Mouse (Mus musculus) natural killer cell, adult 2 months (primary cell): ENCODE data around the gene Gm44973.
"Not testable (repeated sequence)": the region's sequence is repeated elsewhere in the genome, so short reads cannot be mapped to it uniquely, and the experiment has no call there.

Experiments
- DNase-seq, 2 experiments: peaks; one replicate each; pipeline ENCODE4 v3.0.0; 2022; ENCODE audit warnings: low spot score in 2 of 2

Gene Gm44973

DNA sequence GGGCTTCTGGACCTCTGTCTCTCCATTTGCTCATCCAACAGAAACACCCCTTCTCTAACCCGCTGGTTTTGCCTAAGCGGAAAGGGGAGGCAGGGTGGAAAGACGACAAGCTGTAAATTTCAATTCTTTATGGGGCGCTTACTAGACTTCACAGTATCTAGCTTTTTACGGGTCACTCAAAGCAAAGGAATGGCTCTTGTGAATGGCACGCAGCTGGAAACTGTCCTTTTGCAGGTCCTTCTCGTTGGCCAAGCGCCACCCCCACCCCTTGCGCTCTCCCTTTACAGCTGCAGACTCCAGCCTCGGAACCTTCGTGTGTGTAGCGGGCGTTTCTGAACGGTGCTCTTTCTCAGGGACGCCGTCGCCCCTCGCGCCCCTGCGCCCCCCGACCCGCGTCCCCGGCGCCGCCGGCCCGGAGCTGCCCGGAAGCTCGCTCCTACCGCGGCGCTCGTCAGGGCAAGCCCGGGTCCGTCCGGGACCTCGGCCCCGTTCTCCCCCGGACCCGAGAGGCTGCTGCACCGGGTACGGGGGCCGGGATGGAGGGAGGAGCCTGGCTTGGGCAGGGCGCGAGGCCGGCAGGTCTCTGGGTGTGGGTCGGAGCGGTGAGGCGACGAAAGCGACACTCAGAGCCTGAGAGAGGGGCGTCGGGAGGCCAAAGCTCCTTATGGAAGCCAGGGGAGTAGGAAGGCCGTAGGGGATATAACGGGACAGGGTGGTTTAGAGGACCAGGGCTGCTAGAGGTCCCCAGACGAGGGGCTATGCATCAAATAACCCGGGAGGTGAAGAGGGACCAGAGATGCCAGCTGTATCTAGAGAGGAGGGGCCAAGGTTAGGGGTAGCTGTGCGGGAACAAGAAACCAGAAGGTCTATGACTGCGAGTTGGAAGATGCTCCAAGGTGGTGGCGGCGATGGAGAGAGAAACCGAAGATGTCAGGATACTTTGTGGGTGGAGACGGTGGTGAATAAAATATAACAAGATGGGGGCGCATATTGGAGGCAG lies 36.2 kb downstream of the Gm44973 start, which contains the start of gene Zfp580:
Gene Zfp580 (plus strand): TSS at position 346 of the 1,000 bp plus-strand sequence.
- DNase-seq, result peak; percentile 44 to 66

DNA sequence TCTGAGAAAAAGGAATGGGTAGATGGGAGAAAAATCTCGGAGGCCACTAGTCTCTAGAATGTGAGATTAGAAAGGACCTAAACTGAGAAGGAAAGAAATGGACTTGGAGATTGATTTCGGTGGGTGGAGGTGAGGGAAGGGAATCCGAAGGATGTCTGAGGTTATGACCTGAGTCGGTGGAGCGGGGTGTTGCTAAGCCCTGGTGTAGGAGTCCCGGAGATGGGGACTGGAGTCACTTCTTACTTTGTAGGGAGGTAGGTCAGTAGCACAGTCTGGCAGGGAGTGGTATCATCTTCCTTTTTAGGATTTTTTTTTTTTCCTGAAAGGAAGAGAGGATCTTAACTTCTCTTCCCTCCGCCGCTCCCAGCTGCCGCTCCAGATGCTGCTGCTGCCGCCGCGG lies 37.1 kb downstream of the Gm44973 start:
- DNase-seq, result no peak

DNA sequence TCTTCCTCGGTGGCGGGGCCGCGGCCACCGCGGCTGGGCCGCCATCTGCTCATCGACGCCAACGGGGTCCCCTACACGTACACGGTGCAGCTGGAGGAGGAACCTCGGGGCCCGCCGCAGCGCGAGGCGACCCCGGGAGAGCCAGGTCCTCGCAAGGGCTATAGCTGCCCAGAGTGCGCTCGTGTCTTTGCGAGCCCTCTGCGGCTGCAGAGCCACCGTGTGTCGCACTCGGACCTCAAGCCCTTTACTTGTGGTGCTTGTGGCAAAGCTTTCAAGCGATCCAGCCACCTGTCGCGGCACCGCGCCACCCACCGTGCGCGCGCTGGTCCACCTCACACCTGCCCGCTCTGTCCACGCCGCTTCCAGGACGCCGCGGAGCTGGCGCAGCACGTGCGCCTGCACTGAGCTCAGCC lies 37.6 kb downstream of the Gm44973 start:
- DNase-seq, result no peak

DNA sequence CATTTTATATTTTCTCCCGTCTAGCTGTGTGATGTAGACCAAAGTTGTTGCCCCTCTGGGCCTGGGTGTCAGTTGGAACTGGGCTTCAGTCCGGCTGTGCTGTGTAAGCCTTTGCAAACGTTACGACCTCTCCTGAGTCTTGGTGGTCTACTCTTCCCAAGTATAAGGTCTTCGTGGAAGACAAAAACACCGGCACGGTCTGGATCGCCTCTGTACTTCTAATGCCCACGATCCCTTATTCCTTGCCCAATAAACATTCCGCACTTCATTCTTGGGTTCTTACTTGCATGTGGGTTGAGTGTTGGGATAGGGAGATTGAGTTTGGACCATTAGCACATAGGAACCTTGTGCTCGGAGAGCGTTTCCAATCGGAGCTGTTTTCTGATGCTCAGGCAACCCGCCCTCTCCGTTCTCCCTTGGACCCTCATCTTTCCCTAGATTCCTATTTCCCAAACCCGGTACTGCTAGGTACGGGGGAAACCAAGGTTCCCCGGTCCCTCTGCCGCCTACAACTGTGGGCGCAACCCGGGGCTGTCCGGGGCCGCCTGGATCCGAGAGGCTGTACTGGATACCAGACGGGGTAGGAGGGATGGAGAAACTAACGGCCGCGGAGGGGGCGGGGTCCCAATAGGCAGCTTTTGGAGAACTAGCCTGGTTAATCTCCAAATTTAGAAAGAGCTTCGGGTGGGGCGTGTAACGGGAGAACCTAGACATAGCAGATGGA lies 38.3 kb downstream of the Gm44973 start:
- DNase-seq, result no peak

DNA sequence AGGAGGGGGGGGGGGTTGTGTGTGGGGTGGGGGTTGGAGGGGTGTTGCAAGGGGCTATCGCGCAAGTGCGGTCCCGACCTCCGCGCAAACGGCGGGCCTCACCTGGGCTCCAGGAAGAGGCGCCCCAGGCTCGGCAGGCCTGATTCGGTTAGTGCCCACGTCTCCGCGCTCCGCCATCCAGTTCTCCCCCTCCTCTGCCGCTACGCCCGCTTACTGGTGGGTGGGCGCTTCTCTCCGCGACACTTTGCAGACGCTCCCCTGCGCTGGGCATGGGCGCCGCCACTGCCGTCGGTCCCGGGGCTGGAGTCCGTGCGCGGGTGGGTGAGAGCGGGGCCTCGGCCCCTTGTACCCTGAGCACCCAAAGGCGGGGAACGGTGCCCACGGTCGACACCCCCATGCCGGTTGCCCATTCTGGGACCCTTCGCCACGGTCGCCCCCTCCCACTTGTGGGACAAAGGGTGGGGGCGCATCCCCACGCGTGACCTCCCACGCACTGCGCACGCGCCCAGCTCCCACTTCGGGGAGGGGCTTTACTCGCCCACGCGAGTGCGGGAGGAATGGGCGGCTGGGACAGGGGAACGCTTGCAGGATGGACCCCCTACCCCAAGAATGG lies 41.5 kb downstream of the Gm44973 start:
- DNase-seq, result no peak

DNA sequence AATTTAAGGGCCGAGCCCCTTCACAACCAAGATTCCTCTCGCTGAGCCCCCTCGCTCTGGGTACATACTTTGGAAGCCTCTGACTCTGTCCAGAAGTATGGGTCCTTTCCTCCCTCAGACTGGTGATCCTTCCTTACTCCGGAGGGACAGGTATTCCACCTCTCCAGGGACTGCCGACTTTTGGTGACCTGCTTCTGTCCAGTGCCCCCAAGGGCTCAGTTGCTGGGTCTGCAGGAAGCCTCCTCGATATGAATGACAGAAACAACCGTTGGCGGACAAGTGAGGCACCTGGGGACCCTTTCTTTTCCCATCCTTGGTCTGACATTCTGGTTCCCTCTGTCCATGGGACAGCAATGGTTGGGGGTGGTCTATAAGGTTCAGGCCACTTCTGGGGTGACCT lies 42.1 kb downstream of the Gm44973 start:
- DNase-seq, result no peak

DNA sequence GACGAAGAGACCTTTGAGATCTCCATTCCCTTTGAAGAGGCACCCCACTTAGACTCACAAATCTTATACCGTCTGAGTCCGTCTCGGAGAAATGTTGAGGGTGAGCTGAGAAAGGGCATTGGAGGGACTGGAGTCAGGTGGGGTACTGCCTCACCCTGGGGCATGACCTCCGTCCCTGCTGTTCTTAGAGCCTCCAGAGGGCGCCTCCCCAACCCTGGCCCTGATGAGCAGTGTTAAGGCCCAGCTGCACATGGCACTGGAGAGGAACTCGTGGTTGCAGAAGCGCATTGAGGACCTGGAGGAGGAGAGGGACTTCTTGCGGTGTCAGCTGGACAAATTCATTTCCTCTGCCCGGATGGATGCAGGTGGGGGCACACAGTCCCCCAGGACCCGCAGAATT lies 42.5 kb downstream of the Gm44973 start:
- DNase-seq, result peak in 1 of 2 experiments; percentile 29

DNA sequence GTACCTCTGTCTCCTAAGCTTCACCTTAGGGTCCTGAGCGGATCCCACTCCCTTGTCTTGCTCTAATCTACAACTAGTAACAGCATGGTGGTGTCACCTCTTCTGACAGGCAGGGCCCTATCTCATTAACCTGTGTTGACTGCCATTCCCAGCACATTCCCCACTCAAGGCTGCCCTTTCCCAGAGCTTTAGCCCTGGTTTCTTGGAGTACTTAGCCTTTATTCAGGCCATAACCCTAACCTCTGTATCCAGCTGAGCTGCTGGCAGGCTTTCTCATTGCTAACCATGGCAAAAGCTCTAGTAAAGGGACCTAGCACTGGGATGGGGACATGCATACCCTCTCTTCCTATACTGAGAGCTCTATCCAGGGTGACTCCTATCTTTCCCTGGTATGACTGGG lies 43.3 kb downstream of the Gm44973 start:
- DNase-seq, result no peak

DNA sequence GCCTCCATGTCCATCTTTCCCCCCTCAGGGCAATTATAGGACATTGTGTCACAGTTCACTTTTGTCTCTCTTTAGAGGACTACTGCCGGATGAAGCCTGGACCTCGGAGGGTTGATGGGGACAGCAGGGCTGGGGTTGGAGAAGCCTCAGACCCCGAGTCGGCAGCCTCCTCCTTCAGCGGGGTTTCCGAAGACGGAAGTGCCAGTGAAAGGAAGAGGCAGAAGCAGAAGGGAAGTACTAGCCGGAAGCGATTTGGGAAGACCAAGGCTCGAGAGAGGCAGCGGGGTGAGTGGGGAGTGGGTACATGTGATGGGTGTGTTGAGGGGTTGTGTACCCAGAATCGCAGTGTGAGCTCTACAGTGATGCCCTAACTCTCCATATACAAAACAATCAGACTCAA lies 44.1 kb downstream of the Gm44973 start:
- DNase-seq, result no peak

DNA sequence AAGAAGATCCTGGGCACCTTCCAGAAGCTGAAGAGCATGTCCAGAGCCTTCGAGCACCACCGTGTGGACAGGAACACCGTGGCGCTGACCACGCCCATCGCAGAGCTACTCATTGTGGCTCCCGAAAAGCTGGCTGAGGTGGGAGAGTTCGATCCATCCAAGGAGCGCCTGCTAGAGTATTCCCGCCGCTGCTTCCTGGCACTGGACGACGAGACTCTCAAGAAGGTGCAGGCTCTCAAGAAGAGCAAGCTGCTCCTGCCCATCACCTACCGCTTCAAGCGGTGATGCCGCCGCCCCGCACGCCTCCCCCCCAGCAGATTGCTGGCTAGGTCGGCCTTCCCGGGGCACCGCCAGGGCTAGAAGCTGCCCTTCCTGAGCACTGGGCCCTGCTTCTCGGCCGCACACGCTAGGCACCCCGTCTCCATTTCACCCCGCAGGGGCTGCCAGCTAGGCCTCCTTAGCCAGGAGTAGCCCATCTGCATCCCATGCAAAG lies 45.0 kb downstream of the Gm44973 start:
- peak; percentile 64 to 65 for DNase-seq

DNA sequence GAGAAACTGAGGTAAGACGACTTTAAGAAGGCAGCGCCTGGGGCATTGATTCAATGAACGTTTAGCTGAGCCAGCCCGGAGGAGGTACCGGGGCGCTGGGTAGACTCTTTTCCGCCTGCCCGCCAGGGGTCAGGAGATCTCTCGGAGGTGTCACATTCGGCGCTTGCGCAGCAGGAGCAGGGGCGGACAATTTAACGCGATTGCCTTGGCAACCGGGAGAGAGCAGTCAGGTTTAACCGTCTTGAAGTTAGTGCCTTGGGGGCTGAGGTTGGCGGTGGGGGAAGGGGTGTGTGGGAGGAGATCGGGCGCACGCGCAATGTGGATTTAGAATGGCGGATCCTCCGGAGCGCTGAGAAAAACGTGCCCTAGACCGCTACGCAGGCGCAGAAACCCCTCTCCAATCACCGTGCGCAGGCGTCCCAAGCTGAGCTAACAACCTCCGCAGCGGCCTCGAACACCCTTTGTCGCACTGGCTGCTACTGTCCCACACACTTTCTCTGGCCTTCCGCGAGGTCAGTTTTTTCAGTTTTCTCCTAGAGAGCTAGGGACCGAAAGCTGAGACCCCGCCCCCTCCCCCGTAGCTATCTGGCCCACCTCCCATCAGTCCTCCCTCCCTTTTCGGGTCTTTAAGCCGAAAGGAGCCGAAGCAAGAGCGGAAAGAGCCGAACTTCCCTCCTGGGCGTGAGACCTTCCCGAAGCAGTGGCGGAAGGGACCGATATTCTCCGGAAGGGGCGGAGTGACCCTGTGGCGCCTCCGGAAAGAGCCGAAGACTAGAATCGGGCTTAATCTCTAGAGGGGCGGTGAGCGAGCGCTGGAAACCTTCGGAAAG lies 45.9 kb downstream of the Gm44973 start:
- peak; percentile 98 for DNase-seq

DNA sequence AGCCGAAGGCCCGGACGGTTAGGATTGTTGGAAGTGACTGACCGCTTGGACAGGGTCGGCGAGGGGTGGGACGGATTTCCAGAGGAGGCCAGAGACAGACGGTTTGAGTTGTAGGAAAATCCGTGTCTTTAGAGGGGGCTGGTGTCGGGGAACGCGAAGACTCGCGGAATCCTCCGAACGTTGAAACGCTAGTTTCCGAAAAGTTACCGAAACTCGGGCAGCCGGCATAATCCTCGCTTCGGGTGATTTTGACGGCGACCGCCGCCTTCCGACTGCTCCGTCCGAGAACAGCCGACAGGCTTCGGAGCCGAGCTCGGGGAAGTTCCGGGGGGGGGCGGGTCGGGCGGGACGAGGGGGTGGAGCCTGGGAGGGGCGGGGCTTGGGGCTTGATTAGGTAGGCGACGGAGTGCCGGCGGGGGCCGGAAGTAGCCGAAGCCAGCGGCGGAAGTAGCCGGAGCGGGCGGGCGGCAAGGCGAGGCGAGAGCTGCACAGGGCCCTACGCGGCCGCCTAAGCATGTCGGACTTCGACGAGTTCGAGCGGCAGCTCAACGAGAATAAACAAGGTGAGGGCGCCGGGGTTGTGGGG lies 46.6 kb downstream of the Gm44973 start, which contains the start of gene U2af2:
Gene U2af2 (plus strand): TSS at position 370 of the 586 bp plus-strand sequence.
- DNase-seq, result peak; percentile 92 to 95

DNA sequence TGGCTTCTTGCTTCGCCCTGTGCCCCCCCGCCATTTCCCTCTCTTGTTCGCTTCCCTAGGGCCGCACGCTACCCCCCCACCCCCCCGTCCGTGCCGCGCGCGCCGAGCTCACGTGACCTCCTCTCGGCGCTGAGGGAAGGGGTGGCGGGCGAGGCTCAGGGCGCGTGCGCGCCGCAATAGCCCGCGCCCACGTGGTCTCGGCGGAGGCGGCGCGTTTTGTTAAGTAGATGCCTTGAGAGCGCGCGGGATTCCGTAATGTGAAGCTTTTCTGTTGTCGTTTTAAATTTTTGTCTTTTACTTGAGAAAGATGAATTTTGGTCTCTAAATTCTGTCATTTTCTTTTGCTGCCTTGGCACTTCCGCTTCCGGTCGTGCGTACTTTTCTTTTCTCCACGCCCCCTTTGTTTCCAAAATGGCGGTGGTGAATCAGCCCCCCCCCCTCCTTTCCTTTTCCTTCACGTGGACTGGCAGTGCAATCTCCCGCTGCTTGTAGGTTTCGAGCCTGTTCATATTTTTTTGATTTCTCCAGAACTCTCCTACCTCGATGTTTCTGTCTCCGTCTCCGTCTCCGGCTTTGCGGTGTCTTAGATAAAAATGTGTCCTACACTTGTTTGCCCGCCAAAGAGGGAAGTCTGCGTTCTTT lies 47.2 kb downstream of the Gm44973 start:
- DNase-seq, result peak; percentile 73 to 79

DNA sequence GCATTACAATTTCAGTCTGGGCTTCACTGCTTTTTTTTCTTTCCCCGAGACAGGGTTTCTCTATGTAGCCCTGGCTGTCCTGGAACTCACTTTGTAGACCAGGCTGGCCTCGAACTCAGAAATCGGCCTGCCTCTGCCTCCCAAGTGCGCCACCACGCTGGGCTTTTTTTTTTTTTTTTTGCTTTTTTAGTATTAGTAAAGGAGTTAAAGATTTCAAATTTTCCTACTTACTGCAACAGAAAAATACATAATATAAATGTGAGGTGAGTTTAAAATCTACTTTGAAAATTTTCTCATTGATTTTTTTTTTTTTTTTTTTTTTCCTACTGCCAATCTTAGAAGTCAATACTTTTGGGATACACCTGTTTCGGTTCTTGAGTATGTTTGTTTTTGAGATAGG lies 49.6 kb downstream of the Gm44973 start:
- DNase-seq, result no peak

DNA sequence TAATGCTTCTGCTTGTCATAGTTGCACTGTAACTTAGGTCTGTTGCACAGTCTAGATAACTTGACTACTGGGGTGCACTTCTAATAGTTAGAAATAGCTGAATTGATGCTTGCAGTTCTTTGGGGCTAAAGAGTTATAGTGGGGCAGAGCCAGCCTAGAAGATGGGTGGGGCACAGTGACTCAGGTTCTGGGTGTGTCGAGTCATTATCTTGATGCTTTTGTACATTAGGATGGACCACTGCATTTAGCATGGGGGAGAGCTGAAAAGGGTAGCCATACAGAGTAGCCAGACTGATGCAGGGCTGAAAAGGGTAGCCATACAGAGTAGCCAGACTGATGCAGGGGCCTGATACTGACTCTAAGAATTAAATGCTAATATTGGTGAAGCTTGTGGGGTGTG lies 58.3 kb downstream of the Gm44973 start:
- no peak for DNase-seq

DNA sequence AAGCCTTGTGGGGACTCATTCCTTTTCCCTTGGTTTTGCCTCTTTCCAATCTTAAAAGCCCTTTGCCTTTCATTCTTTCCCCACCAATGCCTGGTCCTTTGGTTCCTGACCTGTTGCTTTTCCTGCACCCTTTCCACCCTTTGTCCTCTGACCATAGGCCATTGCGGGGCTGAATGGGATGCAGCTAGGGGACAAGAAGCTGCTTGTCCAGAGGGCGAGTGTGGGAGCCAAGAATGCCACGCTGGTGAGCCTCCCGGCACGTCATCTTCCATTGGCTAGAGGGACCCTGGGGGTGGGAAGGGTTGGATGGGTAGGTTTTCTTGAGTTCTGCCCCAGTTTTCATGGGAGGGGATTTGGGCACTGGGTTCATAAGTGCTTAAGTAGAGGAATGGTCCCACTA lies 59.7 kb downstream of the Gm44973 start:
- no peak for DNase-seq

DNA sequence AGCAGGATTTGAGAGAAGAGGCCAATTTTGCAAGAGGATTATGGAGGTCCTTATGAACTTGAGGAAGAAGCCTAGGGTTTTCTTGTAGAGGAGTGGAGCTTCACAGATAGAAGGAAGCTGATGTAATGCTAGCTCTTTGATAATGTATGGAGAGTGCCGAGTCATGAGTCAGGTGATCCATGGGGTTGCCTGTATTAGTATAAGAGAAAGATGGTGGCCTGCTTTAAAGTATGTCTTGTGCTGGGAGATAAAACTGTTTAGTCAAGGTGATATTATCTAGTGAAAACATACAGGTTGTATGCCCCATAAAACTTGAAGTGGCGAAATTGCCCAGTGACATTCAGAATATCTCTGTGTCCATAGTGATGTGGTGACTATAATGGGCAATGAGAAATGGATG lies 61.6 kb downstream of the Gm44973 start:
- no peak for DNase-seq

DNA sequence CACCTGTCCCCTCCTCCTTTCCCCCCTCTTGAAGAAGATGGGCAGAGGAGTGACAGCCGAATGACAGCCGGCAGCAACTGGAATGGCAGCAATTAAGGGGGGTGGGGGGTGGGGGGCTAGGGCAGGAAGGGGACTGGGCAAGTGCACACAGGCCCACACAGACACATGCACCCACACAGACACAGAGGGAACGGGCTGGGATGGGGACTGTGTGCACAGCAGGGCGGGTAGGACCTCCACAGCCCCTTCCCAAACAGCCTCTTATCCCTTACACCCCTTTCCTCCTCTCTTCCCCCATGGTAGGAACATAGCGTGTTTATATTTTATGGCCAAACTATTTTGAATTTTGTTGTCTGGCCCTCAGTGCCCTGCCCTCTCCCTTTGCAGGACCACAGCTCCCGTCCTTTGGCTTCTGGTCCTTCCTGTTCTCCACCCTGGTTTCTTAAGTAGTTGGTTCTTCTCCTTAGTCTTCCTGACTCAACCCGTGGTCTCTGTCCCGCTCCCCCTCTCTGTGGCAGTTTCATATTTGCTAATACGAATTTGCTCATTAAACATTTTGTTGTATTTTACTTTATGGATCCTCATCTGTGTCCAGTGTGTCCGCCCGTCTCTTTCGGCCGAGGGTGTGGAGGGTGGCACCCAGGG lies 64.2 kb downstream of the Gm44973 start:
- DNase-seq, result not testable (repeated sequence)

DNA sequence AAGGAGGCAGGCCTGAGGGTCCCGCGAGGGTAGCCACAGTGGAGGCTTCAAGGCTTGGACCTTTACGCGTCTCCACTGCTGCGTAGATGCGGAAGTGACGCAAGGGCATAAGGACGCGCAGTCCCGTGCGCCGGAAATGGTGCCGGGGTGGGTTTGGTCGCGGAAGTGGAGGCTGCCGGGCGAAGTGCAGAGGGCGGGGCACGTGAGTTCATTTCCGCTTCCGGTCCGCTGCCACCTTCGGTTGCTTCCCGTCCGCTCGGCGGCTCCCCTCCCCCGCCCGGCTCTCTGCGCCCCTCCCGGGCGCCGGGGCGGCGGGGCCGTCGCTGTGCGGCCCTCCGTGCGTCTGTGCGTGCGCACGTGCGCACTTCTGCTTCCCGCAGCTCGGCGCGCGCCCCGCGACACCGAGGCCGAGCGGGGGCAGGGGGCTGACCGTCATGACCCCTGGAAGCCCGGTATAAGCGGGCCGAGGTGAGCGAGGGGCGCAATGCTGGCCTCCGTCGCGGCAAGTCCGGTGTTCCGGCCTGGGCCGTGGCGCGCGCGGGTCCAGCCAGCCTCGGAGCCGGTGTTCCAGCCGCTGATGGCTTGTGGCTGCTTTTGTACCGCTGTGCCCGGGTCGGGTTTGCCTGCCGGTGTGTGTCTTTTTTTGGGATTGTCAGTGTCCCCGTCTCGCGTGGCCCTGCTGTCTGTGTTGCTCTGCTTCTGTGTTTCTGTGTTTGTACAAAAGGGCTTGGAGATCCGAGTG lies 64.9 kb downstream of the Gm44973 start, which contains the start of gene Epn1:
Gene Epn1 (plus strand): TSS at position 226 of the 742 bp plus-strand sequence.
- DNase-seq, result peak; percentile 95 to 97
